Comparison of ENCODE assay signal across 9 mouse cellular contexts in genomic region chr9:119792505-119792904, GRCm38 (mm10). TPM values are rescaled to one million over a fixed set of nuclear protein-coding genes. Genes with fewer than 3 reads are reported as not detected.
A peak's percentile ranks its signal among the peaks of the same experiment; 100 is the strongest.
DNase-seq lines count a peak whose midpoint lies in the region; ATAC-seq and TF ChIP-seq lines count a peak whose summit lies in the region.
"Had no signal": no experiment of that assay in that cellular context is flagged by ENCODE, and none has a peak within 500 bp of the region (broad histone marks: within the 10 kb centered on the region; RNA-seq: fewer than 3 reads in every experiment).

No protein-coding gene starts in this region.

- 60% methylated on average over 9 of the region's 9 CpGs for WGBS in forebrain, embryonic 14.5 days
- 56% methylated on average over 9 of the region's 9 CpGs for WGBS in forebrain, embryonic 15.5 days
- WGBS in lung, embryonic 14.5 days, result 50% methylated on average over 9 of the region's 9 CpGs

- no peak overlapping the region for H3K9ac ChIP-seq in forebrain, embryonic 14.5 days (ENCODE audit: low read length)
- no peak overlapping the region for H3K9ac ChIP-seq in forebrain, embryonic 15.5 days (replicated peaks)
- no peak overlapping the region for H3K9ac ChIP-seq in lung, embryonic 14.5 days
- H3K9ac ChIP-seq: neural tube, embryonic 13.5 days had no signal

- H3K27me3 ChIP-seq in forebrain, embryonic 14.5 days (replicated peaks; ENCODE audit: control insufficient read depth, insufficient read depth, low read length), result no peaks in the 10 kb centered on the region
- no peaks in the 10 kb centered on the region for H3K27me3 ChIP-seq in forebrain, embryonic 15.5 days
- H3K27me3 ChIP-seq in lung, embryonic 14.5 days (ENCODE audit: insufficient read depth, low read length), result no peaks in the 10 kb centered on the region
- H3K27me3 ChIP-seq: neural tube, embryonic 13.5 days had no signal

- DNase-seq in forebrain, embryonic 14.5 days (ENCODE audit: low spot score), result peak; percentile 19
- peak; percentile 35 for DNase-seq in lung, embryonic 14.5 days
- no peak for DNase-seq in lung, postnatal 36 days
- peak; percentile 21 for DNase-seq in forelimb bud, embryonic 11.5 days (ENCODE audit: low read depth, low spot score)
- peak; percentile 58 for DNase-seq in thymus, postnatal 0 days (ENCODE audit: low spot score)
- no peak for DNase-seq in spleen, postnatal 36 days (ENCODE audit: low spot score in 2 of 2)
- DNase-seq in left cerebral cortex, postnatal 25 days (ENCODE audit: low spot score in 2 of 2), result no peak

- intact Hi-C loops in left cerebral cortex, postnatal 25 days (cut with DNase I), result no loop called here

- no peak for ATAC-seq in forebrain, embryonic 14.5 days
- ATAC-seq in forebrain, embryonic 15.5 days (replicated peaks), result no peak
- no peak for ATAC-seq in lung, embryonic 14.5 days (ENCODE audit: insufficient read depth)

- H3K4me3 ChIP-seq in forebrain, embryonic 14.5 days (ENCODE audit: low read depth, low read length), result no peak overlapping the region
- H3K4me3 ChIP-seq in forebrain, embryonic 15.5 days, result no peak overlapping the region
- no peak overlapping the region for H3K4me3 ChIP-seq in lung, embryonic 14.5 days (ENCODE audit: low read depth, low read length)
- H3K4me3 ChIP-seq: neural tube, embryonic 13.5 days had no signal

- no peaks in the 10 kb centered on the region for H3K4me1 ChIP-seq in forebrain, embryonic 14.5 days (ENCODE audit: control insufficient read depth, insufficient read depth, low read length)
- no peaks in the 10 kb centered on the region for H3K4me1 ChIP-seq in forebrain, embryonic 15.5 days
- no peaks in the 10 kb centered on the region for H3K4me1 ChIP-seq in lung, embryonic 14.5 days (ENCODE audit: insufficient read depth)
- H3K4me1 ChIP-seq: neural tube, embryonic 13.5 days had no signal

- no peaks in the 10 kb centered on the region for H3K36me3 ChIP-seq in forebrain, embryonic 14.5 days (ENCODE audit: control insufficient read depth, insufficient read depth, low read length)
- no peaks in the 10 kb centered on the region for H3K36me3 ChIP-seq in forebrain, embryonic 15.5 days
- H3K36me3 ChIP-seq in lung, embryonic 14.5 days (ENCODE audit: insufficient read depth), result no peaks in the 10 kb centered on the region
- H3K36me3 ChIP-seq: neural tube, embryonic 13.5 days had no signal

- H3K9me3 ChIP-seq in forebrain, embryonic 14.5 days (replicated peaks; ENCODE audit: control insufficient read depth, low read length), result no peaks in the 10 kb centered on the region
- H3K9me3 ChIP-seq in forebrain, embryonic 15.5 days, result no peaks in the 10 kb centered on the region
- no peaks in the 10 kb centered on the region for H3K9me3 ChIP-seq in lung, embryonic 14.5 days (ENCODE audit: low read depth, low read length)
- H3K9me3 ChIP-seq: neural tube, embryonic 13.5 days had no signal

- peak; percentile 43; the same call in 1 of the 2 replicates for TF ChIP-seq CTCF in lung, embryonic 14.5 days (IDR thresholded peaks at IDR 0.05; ENCODE audit: low read depth)

- no peak overlapping the region for H3K27ac ChIP-seq in forebrain, embryonic 14.5 days (ENCODE audit: low read depth, low read length)
- no peak overlapping the region for H3K27ac ChIP-seq in forebrain, embryonic 15.5 days (replicated peaks)
- no peak overlapping the region for H3K27ac ChIP-seq in lung, embryonic 14.5 days (ENCODE audit: low read depth)
- H3K27ac ChIP-seq: neural tube, embryonic 13.5 days had no signal

- no peak overlapping the region for H3K4me2 ChIP-seq in forebrain, embryonic 14.5 days (ENCODE audit: low read length)
- H3K4me2 ChIP-seq in forebrain, embryonic 15.5 days (replicated peaks), result no peak overlapping the region
- no peak overlapping the region for H3K4me2 ChIP-seq in lung, embryonic 14.5 days
- H3K4me2 ChIP-seq: neural tube, embryonic 13.5 days had no signal

RNA-seq across cellular contexts. Expression of gene Scn11a, which starts 32.8 kb away (rescaled TPM):
- 0.14 and 0.15 TPM in 2 replicates for polyA plus RNA-seq in forebrain, embryonic 14.5 days (2014; fragmentation: Nextera tagmentation; extraction: Ambion mirVana)
- polyA plus RNA-seq in forebrain, embryonic 15.5 days (2015; fragmentation: Nextera tagmentation; extraction: Ambion mirVana), result 0.18 and 0.22 TPM in 2 replicates
- 0.04 TPM in 1 of 2 replicates, not detected in the other for polyA plus RNA-seq in lung, embryonic 14.5 days (2014; fragmentation: Nextera tagmentation; extraction: Ambion mirVana)
- polyA plus RNA-seq in thymus, postnatal 0 days (2015; fragmentation: Nextera tagmentation; extraction: Ambion mirVana), result 0.12 and 0.13 TPM in 2 replicates
- total RNA-seq in left cerebral cortex, postnatal 25 days (2021), result under 1 TPM; 0.16 to 0.34 TPM

Comparison
In these comparisons a context has a peak if more than half of its experiments do, and no peak if none do; other contexts are left out.
1. DNase-seq: peak in forebrain, embryonic 14.5 days (single experiment), lung, embryonic 14.5 days (single experiment), forelimb bud, embryonic 11.5 days (single experiment) and thymus, postnatal 0 days (single experiment); none in lung, postnatal 36 days (single experiment), spleen, postnatal 36 days (0 of 2) and left cerebral cortex, postnatal 25 days (0 of 2).